Mouse (Mus musculus) stomach, embryonic 14.5 days (tissue): ENCODE results near the gene Aaed1. TPM values are rescaled to one million over a fixed set of nuclear protein-coding genes. Genes with fewer than 3 reads are reported as not detected.

Experiments
- ATAC-seq: fragments of 200-750 bp; cut with Nextera tagmentation; 2 replicates; pipeline ENCODE4 v1.8.0; 2017; ENCODE audit warnings: low read depth, moderate TSS enrichment; ENCODE audit not compliant: insufficient number of reproducible peaks, insufficient read depth, low FRiP score
- H3K27ac ChIP-seq: fragments of 300-500 bp; sonication (generic); 2 replicates; pipeline ENCODE4 v1.5.1; 2014; ENCODE audit warnings: mild to moderate bottlenecking, low read length, moderate library complexity, mixed read lengths
- H3K27me3 ChIP-seq: fragments of 300-500 bp; sonication (generic); 2 replicates; pipeline ENCODE4 v1.6.1; 2014; ENCODE audit warnings: low read length, control low read depth, mixed read lengths; ENCODE audit not compliant: control insufficient read depth, insufficient read depth
- H3K36me3 ChIP-seq: fragments of 300-500 bp; sonication (generic); 2 replicates; pipeline ENCODE4 v1.6.1; 2014; ENCODE audit warnings: mild to moderate bottlenecking, control low read depth, low read length, moderate library complexity, mixed read lengths; ENCODE audit not compliant: control insufficient read depth, insufficient read depth
- H3K4me1 ChIP-seq: fragments of 300-500 bp; sonication (generic); 2 replicates; pipeline ENCODE4 v1.6.1; 2014; ENCODE audit warnings: low read length, control low read depth, mixed read lengths; ENCODE audit not compliant: control insufficient read depth, insufficient read depth
- H3K4me2 ChIP-seq: fragments of 300-500 bp; sonication (generic); replicated peaks from 2 replicates; pipeline ENCODE4 v1.6.1; 2014; ENCODE audit warnings: low read depth, low read length, control low read depth
- H3K4me3 ChIP-seq: fragments of 300-500 bp; sonication (generic); 2 replicates; pipeline ENCODE4 v1.5.1; 2014; ENCODE audit warnings: low read depth, low read length, control low read depth
- H3K9ac ChIP-seq: fragments of 300-500 bp; sonication (generic); replicated peaks from 2 replicates; pipeline ENCODE4 v1.6.1; 2014; ENCODE audit warnings: low read depth, mild to moderate bottlenecking, control low read depth, low read length, moderate library complexity, mixed read lengths
- H3K9me3 ChIP-seq: fragments of 300-500 bp; sonication (generic); 2 replicates; pipeline ENCODE4 v1.6.1; 2016; ENCODE audit warnings: low read depth, low read length, control low read depth; ENCODE audit not compliant: control insufficient read depth
- WGBS: fragments of 180-500 bp; shearing (Covaris S2); extraction: QIAGEN DNeasy Blood & Tissue Kit; methylation state at CpG from one replicate; pipeline ENCODE4 v1.1.7; 2014; 5-methylcytosine and 5-hydroxymethylcytosine counted together
- polyA plus RNA-seq: library from polyadenylated mRNA; unstranded; fragments of >200 nt; fragmentation: Nextera tagmentation; extraction: Ambion mirVana; gene quantifications from 2 replicates; pipeline ENCODE4 v1.2.1, GENCODE M21; 2014

The Aaed1 gene
- polyA plus RNA-seq, 1 experiment from 2014 or later = 62.3 TPM

- Histone ChIP-seq H3K36me3 (no peaks in the 10 kb centered on the region), H3K4me2 (no peak overlapping the region), H3K9me3 (no peaks in the 10 kb centered on the region), H3K27ac (no peak overlapping the region), H3K4me3 (no peak overlapping the region), H3K4me1 (peaks cover 8% of the 10 kb centered on the region; the same call in 1 of the 2 replicates), H3K9ac (no peak overlapping the region), H3K27me3 (no peaks in the 10 kb centered on the region)
- no peak for ATAC-seq
- 2% methylated on average over 3 of the region's 3 CpGs for WGBS
Observed at GRCm38 (mm10) chr13:64315483-64316050, 3.1 kb upstream of the Aaed1 start.

- Histone ChIP-seq H3K36me3 (no peaks in the 10 kb centered on the region), H3K4me2 (no peak overlapping the region), H3K9ac (no peak overlapping the region), H3K4me1 (peaks cover 15% of the 10 kb centered on the region; the same call in 1 of the 2 replicates), H3K4me3 (no peak overlapping the region), H3K27me3 (no peaks in the 10 kb centered on the region), H3K9me3 (no peaks in the 10 kb centered on the region), H3K27ac (no peak overlapping the region)
- no peak for ATAC-seq
- WGBS = 69% methylated on average over 3 of the region's 3 CpGs
Observed at GRCm38 (mm10) chr13:64314041-64314440, 1.5 kb upstream of the Aaed1 start.

- WGBS = 0% methylated on average over 2 of the region's 2 CpGs
- Histone ChIP-seq H3K9ac (peak overlapping the region; percentile 15; the same call in 1 of the 2 replicates), H3K36me3 (peaks cover 5% of the 10 kb centered on the region), H3K4me2 (peak overlapping the region; percentile 33), H3K27me3 (no peaks in the 10 kb centered on the region), H3K9me3 (no peaks in the 10 kb centered on the region), H3K27ac (no peak overlapping the region), H3K4me1 (peaks cover 15% of the 10 kb centered on the region; the same call in 1 of the 2 replicates), H3K4me3 (peak overlapping the region; percentile 77)
- peak; percentile 28; the same call in 1 of the 2 replicates for ATAC-seq
Observed at GRCm38 (mm10) chr13:64312916-64313289, 393 bp upstream of the Aaed1 start.

GRCm38 (mm10) chr13:64311266-64311665, 1.2 kb downstream of the Aaed1 start:
- Histone ChIP-seq H3K4me3 (peak overlapping the region; percentile 77; the same call in 1 of the 2 replicates), H3K9me3 (no peaks in the 10 kb centered on the region), H3K27ac (no peak overlapping the region; the same call in 1 of the 2 replicates), H3K36me3 (peaks cover 11% of the 10 kb centered on the region), H3K4me1 (peaks cover 15% of the 10 kb centered on the region; the same call in 1 of the 2 replicates), H3K27me3 (no peaks in the 10 kb centered on the region), H3K4me2 (peak overlapping the region; percentile 33), H3K9ac (no peak overlapping the region)
- no peak for ATAC-seq
- 42% methylated on average over 1 of the region's 1 CpGs for WGBS

- H3K4me2 ChIP-seq = peak overlapping the region; percentile 33
- H3K27me3 ChIP-seq = no peaks in the 10 kb centered on the region
- no peak overlapping the region for H3K9ac ChIP-seq
- peaks cover 11% of the 10 kb centered on the region for H3K36me3 ChIP-seq
- peak overlapping the region; percentile 44; the same call in 1 of the 2 replicates for H3K27ac ChIP-seq
- peak; percentile 35; the same call in 1 of the 2 replicates for ATAC-seq
- WGBS = 23% methylated on average over 6 of the region's 6 CpGs
- no peaks in the 10 kb centered on the region for H3K9me3 ChIP-seq
- H3K4me1 ChIP-seq = peaks cover 15% of the 10 kb centered on the region; the same call in 1 of the 2 replicates
- H3K4me3 ChIP-seq = no peak overlapping the region
Observed at GRCm38 (mm10) chr13:64310585-64310984, 1.9 kb downstream of the Aaed1 start.

- no peak for ATAC-seq
- peaks cover 15% of the 10 kb centered on the region; the same call in 1 of the 2 replicates for H3K4me1 ChIP-seq
- H3K36me3 ChIP-seq = peaks cover 11% of the 10 kb centered on the region
- peak overlapping the region; percentile 44; the same call in 1 of the 2 replicates for H3K27ac ChIP-seq
- H3K9ac ChIP-seq = no peak overlapping the region
- WGBS = 55% methylated on average over 11 of the region's 11 CpGs
- H3K4me3 ChIP-seq = no peak overlapping the region
- H3K9me3 ChIP-seq = no peaks in the 10 kb centered on the region
- no peaks in the 10 kb centered on the region for H3K27me3 ChIP-seq
- H3K4me2 ChIP-seq = peak overlapping the region; percentile 4
Observed at GRCm38 (mm10) chr13:64309842-64310241, 2.7 kb downstream of the Aaed1 start.

- ATAC-seq = no peak
- H3K9me3 ChIP-seq = no peaks in the 10 kb centered on the region
- H3K4me1 ChIP-seq = peaks cover 15% of the 10 kb centered on the region; the same call in 1 of the 2 replicates
- H3K36me3 ChIP-seq = peaks cover 14% of the 10 kb centered on the region
- H3K4me3 ChIP-seq = no peak overlapping the region
- H3K4me2 ChIP-seq = no peak overlapping the region
- no peak overlapping the region for H3K9ac ChIP-seq
- no peaks in the 10 kb centered on the region for H3K27me3 ChIP-seq
- WGBS = 50% methylated on average over 5 of the region's 5 CpGs
- no peak overlapping the region for H3K27ac ChIP-seq
Observed at GRCm38 (mm10) chr13:64309036-64309435, 3.5 kb downstream of the Aaed1 start.

- WGBS = 86% methylated on average over 5 of the region's 5 CpGs
- H3K27me3 ChIP-seq = no peaks in the 10 kb centered on the region
- H3K9me3 ChIP-seq = no peaks in the 10 kb centered on the region
- no peak overlapping the region for H3K4me2 ChIP-seq
- H3K9ac ChIP-seq = no peak overlapping the region
- peaks cover 14% of the 10 kb centered on the region for H3K36me3 ChIP-seq
- H3K27ac ChIP-seq = no peak overlapping the region
- no peak overlapping the region for H3K4me3 ChIP-seq
- ATAC-seq = no peak
- peaks cover 15% of the 10 kb centered on the region; the same call in 1 of the 2 replicates for H3K4me1 ChIP-seq
Observed at GRCm38 (mm10) chr13:64307508-64307907, 5.0 kb downstream of the Aaed1 start.
